ENCODE assay signal across 18 mouse cellular contexts in the genomic region with DNA sequence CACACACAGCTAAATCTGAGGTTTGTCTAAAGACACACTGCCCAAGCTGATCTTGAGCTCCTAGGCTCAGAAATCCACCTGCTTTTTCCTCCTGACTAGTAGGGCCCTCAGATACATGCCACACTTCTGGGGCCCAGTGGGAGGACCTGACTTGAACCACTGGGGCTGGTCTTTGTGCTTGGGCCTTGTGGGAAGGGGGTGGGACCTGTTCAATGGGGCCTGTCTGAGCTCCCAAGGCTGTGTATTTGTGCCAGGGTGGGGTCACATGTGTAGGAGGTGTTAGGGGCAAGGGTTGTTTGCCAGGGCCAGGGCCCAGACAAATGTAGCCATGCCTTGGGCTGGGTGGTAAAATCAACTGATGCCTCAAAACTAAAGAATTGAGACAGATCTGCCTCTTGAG. TPM values are rescaled to one million over a fixed set of nuclear protein-coding genes. Genes with fewer than 3 reads are reported as not detected.
"Had no signal": no experiment of that assay in that cellular context is flagged by ENCODE, and none has a peak within 500 bp of the region (broad histone marks: within the 10 kb centered on the region; RNA-seq: fewer than 3 reads in every experiment).

No protein-coding gene starts in this region.

RNA-seq across cellular contexts. Expression of a gene that starts 56.8 kb away (rescaled TPM):
- polyA plus RNA-seq: cerebellum, adult 2 months; cortical plate, adult 2 months; embryonic facial prominence, embryonic 10.5 days; embryonic facial prominence, embryonic 11.5 days; embryonic facial prominence, embryonic 12.5 days; embryonic facial prominence, embryonic 13.5 days; embryonic facial prominence, embryonic 14.5 days; erythroblast, embryonic 14.5 days; forebrain, embryonic 11.5 days; forebrain, embryonic 12.5 days; forebrain, embryonic 13.5 days; forebrain, embryonic 14.5 days; forebrain, embryonic 15.5 days; forebrain, embryonic 16.5 days; forebrain, postnatal 0 days; frontal cortex, adult 2 months; gonadal fat pad, adult 2 months; heart, adult 2 months had no signal
